Mouse (Mus musculus) cerebellum, adult 2 months (tissue): Measurements from ENCODE around the gene Mc3r.

Experiments used
- CTCF ChIP-seq: fragments of 200-500 bp; IDR thresholded peaks from 2 replicates; pipeline ENCODE4 v1.5.1; 2011; ENCODE audit warnings: low read depth, mild to moderate bottlenecking, control low read depth, low read length, moderate library complexity, borderline replicate concordance; ENCODE audit not compliant: insufficient read depth
- POLR2A ChIP-seq: fragments of 200-500 bp; IDR thresholded peaks from 2 replicates; pipeline ENCODE4 v1.6.1; 2011; ENCODE audit warnings: low read length, control low read depth, borderline replicate concordance; ENCODE audit not compliant: insufficient read depth

DNA sequence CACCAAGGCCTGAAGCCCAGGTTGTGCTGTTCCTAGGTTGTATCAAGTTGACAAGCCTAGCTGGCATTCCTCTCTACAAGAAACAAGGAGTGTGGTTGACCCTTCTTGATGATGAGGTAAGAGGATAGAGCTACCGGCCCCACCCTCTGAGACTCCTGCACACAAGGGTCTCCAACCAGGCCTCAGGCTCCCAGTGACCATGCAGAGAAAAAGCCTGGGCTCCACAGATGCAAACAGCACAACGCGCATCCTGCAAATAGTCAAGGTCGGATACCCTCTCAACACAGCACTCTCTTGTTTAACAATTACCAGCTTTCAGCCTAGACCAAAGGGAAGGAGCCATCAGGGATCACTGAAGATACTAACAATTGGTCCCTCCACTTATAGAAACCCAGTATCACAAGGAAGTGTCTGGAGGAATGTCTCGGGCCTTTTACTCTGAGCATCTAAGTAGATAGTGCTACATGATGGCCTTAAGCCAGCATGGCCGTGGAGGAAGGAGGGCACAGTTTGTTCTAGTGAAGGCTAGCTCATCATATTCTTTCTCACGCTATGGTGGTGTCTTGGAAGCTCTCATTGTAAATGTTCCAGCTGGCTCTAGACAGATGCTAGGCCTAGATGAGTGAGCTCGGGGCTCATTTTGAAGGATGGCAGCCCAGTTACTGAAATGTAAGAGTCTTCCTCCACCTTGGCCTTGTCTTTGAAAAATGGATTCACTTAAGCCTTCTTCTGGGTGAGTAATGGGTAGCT lies 24.7 kb upstream of the Mc3r start:
- TF ChIP-seq CTCF (no peak), POLR2A (no peak)
